In genomic region chr3:138714788-138715187, GRCm38 (mm10) we compare ENCODE assay signal across 24 mouse cellular contexts.
"Had no signal": no experiment of that assay in that cellular context is flagged by ENCODE, and none has a peak within 500 bp of the region (broad histone marks: within the 10 kb centered on the region; RNA-seq: fewer than 3 reads in every experiment).

No protein-coding gene starts in this region.

- H3K27me3 ChIP-seq: limb, embryonic 12.5 days; limb, embryonic 13.5 days; limb, embryonic 15.5 days; liver, embryonic 12.5 days; liver, embryonic 15.5 days; lung, embryonic 15.5 days; midbrain, embryonic 12.5 days; midbrain, embryonic 13.5 days; midbrain, embryonic 15.5 days; neural tube, embryonic 12.5 days had no signal

- ATAC-seq: liver, embryonic 12.5 days; liver, postnatal 0 days; lung, postnatal 0 days; midbrain, embryonic 13.5 days; midbrain, embryonic 15.5 days; midbrain, embryonic 16.5 days had no signal

- DNase-seq: left cerebral cortex, postnatal 4 days; liver; liver, embryonic 13.5 days; liver, postnatal 0 days; lung, adult 18-20 months; lung, adult 2 months; lung, embryonic 14.5 days; lung, postnatal 10 days; lung, postnatal 14 days; lung, postnatal 36 days; lung, postnatal 4 days; midbrain, embryonic 14.5 days had no signal
